Mouse (Mus musculus) mesoderm, embryonic 11.5 days (tissue): ENCODE measurements at regions not wholly inside any gene's neighbourhood (a gene's known extent, or its start where the extent isn't known, plus 50 kb on each side); places are given as distances from the start of the nearest gene placed in this dataset.

ENCODE experiments used
- DNase-seq: peaks from one replicate; pipeline ENCODE4 v3.0.0-alpha.2; 2012; ENCODE audit warnings: low read depth, low spot score

DNA sequence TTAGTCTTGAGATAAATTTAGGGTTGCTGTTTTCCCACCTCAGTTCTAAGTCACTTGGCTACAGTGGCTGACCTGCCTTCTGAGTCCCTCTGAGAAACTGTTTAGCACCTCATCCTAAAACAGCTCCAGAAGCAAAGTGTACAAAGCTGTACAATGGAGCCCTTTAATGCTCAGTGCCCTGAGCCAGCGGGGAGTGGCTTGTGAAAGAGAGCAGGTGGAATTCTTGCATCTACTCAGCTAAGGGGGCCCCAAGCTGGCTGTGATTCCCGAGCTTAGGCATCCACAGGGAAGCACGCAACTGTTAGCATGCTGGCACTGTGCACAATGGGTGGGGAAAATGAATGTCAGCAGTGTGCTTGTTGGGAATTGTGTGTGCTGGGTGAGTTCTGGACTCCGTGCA lies 63.2 kb upstream of the Kcnj15 start:
- DNase-seq: no peak

DNA sequence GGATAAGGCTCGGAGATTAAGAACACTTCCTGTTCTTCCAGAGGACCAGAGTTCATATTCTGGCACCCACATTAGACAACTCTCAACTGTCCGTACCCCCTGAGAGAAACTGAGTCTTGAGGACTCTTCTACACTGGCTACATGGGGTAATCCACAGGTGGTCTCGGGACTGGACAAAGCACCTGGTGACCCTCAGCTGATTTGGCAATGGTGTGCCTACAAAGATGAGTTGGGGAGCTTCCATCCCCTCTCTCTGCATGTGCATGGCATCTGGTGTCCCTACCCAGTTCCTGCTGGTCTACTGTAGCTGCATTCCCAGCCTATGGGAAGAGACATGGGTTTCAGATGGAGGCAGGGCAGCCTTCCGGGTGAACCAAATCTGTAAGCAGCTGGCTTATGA lies 61.2 kb upstream of the Kcnj15 start:
- DNase-seq: no peak

DNA sequence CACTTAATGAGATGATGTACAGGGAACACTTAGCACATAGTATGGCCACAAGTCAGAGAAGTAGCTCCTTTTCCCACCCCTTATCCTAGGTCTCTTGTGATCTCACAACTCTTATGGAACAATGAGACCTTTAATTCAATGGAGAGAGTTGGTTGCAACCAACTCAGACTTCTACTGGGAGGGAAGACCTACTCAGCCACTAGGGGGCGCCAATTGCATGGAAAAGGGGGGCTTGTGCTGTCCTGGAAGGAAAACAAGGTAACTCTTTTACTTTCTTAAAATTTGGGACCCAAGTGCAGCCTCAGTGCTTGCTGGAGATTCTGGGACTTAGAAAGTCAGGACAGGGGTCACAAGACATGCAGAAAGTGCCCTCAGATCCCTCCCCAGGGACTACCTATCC lies 60.7 kb upstream of the Kcnj15 start:
- peak; percentile 72 for DNase-seq

DNA sequence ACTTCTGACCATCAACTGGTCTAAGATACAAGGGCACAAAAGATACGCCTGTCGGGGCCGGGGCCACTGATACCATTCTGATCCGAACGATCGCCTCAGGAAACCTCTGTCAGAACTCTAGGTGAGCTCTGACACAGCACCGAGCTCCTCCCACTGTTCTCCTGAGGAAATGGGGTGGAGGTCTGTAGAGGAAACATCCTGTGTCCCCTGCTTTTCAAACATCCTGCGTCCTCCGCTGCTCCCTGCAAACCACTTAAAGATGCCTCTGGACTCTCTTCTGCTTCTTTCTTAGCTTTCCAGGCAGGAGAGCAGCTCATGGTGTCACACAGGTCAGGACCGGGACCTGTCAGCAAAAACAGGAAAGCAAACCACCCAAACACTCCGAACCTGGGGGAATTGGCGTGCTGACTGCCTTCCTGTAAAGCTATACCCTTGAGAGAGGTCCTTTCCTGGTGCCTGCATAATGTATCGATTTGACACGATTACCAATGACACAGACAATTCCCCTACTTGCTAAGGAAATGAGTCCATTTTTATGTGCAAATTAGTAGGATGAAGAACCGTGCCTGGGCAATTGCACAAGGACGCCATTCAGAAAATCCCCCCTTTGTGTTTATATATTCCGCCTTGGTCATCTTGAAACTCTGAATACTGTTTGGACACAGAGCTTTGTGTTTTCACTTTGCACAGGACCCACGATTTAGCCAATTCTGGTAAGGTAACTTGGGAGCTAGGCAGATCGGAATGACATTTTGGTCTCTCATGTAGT lies 58.4 kb upstream of the Kcnj15 start:
- no peak for DNase-seq

DNA sequence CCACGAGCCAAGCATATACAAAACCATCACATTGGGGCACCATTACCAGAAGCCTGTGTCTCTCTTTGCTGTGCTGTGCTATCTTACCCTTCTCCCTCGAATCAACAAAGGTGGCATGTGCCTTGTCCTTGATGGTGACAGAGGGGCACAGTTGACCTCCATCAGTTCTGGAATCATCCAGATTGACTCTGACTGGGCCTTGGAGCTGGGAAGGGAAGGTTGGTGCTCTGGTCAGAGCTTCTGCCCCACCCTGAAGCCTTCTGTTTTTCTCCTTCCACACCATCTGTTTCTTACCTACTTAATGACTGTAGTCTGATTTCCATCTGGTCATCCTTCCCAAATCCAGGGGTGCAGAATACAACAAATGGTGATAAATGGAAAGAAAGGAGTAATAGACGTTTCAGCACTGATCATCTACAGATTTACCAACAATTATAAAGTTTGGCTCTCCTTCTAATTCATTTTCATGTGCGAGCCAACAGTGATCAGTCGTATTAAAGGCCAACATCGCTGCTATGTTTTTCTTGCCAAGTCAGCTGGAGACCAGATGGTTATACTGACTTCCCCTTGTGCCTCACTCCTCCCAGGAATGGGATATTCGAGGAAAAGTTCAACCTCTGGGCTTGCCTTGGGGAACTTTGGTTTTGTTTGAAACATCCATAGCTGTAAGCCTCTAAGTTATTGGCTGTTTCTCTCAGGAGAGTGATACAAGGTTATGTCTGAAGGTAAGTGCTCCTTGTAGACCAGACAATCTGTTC lies 55.1 kb upstream of the Kcnj15 start:
- no peak for DNase-seq

DNA sequence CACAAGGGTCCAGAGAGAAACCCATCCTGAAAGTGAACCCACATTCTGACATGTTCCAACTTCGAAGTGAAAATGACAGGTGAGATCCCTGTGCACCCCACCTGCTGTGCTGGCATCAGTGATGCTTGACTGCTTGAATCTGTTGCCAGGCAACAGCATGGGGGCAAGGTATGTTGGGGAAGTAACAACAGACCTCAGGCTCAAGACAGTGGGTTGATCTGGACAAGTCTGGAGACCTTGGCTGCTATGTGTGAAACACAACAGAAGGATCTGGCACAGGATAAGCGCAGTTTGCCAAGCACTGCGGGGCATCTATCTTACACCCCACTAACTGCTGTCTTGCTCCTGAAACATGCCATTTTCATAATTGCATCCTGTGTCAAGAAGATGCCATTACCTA lies 54.3 kb upstream of the Kcnj15 start:
- DNase-seq: no peak

DNA sequence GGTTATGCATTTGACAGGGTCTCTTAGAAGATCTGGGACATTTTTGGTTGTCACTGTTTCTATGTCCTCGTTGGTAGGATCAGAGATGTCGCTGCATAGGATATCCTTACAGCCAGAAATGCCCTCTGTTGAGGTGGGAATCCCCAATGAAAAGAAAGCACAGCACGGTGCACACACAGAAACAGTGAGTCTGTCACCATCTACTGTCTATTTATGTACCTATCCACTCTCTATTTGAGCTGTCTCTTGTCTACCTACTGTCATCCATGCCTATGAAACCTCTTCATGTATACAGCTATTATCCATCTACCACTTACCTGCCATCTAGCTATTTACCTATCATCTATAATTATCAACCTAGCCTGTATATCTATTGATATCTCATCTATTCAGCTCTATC lies 53.6 kb upstream of the Kcnj15 start:
- no peak for DNase-seq

DNA sequence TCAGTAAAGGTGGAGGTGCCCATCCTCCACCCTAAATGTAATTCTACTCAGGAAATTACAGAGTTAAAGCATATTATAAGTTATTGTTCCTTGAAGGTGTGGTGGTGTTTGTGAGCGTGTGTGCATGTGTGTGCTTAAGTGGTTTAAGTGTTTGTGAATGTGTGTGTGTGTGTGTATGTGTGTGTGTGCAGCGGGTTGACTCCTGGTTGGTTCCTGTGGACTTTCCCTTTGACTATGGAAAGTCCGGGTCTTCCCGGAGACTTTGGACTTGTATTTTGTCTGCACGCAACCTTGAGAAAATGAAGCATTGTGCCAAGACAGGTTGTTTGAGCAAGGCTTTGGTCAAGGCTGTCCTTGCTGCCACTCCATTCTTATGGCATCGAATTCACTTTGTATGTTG lies 52.9 kb upstream of the Kcnj15 start:
- DNase-seq: no peak

DNA sequence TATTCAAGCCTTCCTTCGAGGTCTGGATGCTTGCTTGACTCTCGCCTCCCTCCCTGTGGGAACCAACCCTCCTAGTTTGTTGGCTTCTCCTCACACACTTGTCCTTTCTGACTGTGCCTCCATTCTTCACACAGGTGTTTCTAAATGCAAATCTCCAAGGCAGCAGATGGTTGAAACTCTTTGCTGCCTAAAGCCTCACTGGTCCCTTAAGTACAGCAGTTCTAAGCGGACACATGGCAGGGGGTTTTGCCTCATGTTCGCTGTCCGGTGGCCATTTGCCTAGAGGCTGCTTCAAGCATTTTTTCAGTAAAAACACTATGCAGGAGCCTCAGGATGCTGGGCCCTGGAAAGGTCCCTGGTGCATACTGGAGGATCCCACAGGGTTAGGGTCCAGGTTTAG lies 50.9 kb upstream of the Kcnj15 start:
- DNase-seq: no peak

DNA sequence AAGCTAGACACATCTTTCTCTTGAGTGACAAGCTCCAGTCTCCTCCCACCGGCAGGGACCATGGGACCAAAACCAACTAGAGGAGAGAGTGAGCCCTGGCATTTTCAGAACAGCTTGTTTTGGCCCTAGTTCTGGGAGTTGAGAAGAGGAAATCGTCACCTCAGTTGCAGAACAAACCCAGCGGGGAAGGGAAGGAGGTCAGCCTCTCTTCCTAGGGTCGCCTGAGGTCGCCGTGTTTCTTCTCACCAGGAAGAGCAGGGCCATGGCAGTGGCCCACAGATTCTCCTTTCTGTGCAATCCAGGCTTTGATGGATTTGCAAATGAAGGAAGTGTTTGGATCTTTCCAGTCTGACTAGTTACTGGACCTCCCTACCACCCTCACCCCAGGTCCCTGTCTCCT lies 49.8 kb upstream of the Kcnj15 start:
- no peak for DNase-seq
